Mouse (Mus musculus) kidney, adult 8-10 months (tissue): Measurements from ENCODE around the gene Suds3.

Source experiments
- DNase-seq, 2 experiments: peaks; one replicate each; pipeline ENCODE4 v3.0.0; 2022

The Suds3 gene

GRCm38 (mm10) chr5:117111064-117111773 is 4.7 kb downstream of the Suds3 start:
- DNase-seq = peak; percentile 34 to 68

GRCm38 (mm10) chr5:117109522-117109921 is 6.4 kb downstream of the Suds3 start:
- no peak for DNase-seq

- DNase-seq = no peak
Observed at GRCm38 (mm10) chr5:117108731-117109130, 7.2 kb downstream of the Suds3 start.

GRCm38 (mm10) chr5:117108292-117108691 is 7.6 kb downstream of the Suds3 start:
- no peak for DNase-seq

GRCm38 (mm10) chr5:117105761-117106160 is 10.2 kb downstream of the Suds3 start:
- DNase-seq = no peak

GRCm38 (mm10) chr5:117104329-117104728 is 11.6 kb downstream of the Suds3 start:
- DNase-seq = no peak

GRCm38 (mm10) chr5:117103194-117103929 is 12.6 kb downstream of the Suds3 start:
- DNase-seq = no peak

- no peak for DNase-seq
Observed at GRCm38 (mm10) chr5:117099742-117100141, 16.2 kb downstream of the Suds3 start.

GRCm38 (mm10) chr5:117099008-117099407 is 16.9 kb downstream of the Suds3 start:
- DNase-seq = no peak

- DNase-seq = peak in 1 of 2 experiments; percentile 64
Observed at GRCm38 (mm10) chr5:117096716-117097115, 19.2 kb downstream of the Suds3 start.

GRCm38 (mm10) chr5:117094431-117094830 is 21.5 kb downstream of the Suds3 start:
- peak; percentile 54 to 66 for DNase-seq

GRCm38 (mm10) chr5:117089786-117090185 is 26.1 kb downstream of the Suds3 start:
- DNase-seq = no peak

- DNase-seq = no peak
Observed at GRCm38 (mm10) chr5:117089147-117089546, 26.8 kb downstream of the Suds3 start.

GRCm38 (mm10) chr5:117087718-117088117 is 28.2 kb downstream of the Suds3 start:
- no peak for DNase-seq

- DNase-seq = no peak
Observed at GRCm38 (mm10) chr5:117069498-117069894, 46.4 kb downstream of the Suds3 start.

GRCm38 (mm10) chr5:117068808-117069497 is 47.0 kb downstream of the Suds3 start:
- DNase-seq = no peak

GRCm38 (mm10) chr5:117068181-117068580 is 47.7 kb downstream of the Suds3 start:
- DNase-seq = no peak

- DNase-seq = no peak
Observed at GRCm38 (mm10) chr5:117061251-117061650, 54.7 kb downstream of the Suds3 start.

GRCm38 (mm10) chr5:117060484-117061130 is 55.3 kb downstream of the Suds3 start:
- no peak for DNase-seq

GRCm38 (mm10) chr5:117049940-117050339 is 66.0 kb downstream of the Suds3 start:
- DNase-seq = no peak

GRCm38 (mm10) chr5:117045101-117045500 is 70.8 kb downstream of the Suds3 start:
- DNase-seq = no peak

GRCm38 (mm10) chr5:117042661-117043060 is 73.3 kb downstream of the Suds3 start:
- no peak for DNase-seq
